ENCODE assay signal across 12 mouse cellular contexts in genomic region chr7:81492628-81493027, GRCm38 (mm10). TPM values are rescaled to one million over a fixed set of nuclear protein-coding genes. Genes with fewer than 3 reads are reported as not detected.
DNase-seq lines count a peak whose midpoint lies in the region; ATAC-seq and TF ChIP-seq lines count a peak whose summit lies in the region.
"Had no signal": no experiment of that assay in that cellular context is flagged by ENCODE, and none has a peak within 500 bp of the region (broad histone marks: within the 10 kb centered on the region; RNA-seq: fewer than 3 reads in every experiment).

No protein-coding gene starts in this region.

- TF ChIP-seq CTCF in midbrain, postnatal 0 days (IDR thresholded peaks at IDR 0.05): no peak

- H3K4me3 ChIP-seq in kidney, embryonic 14.5 days (ENCODE audit: low read length): peak overlapping the region; percentile 44; the same call in 1 of the 2 replicates
- H3K4me3 ChIP-seq in embryonic facial prominence, embryonic 12.5 days: peak overlapping the region; percentile 39; the same call in 1 of the 2 replicates
- H3K4me3 ChIP-seq in hindbrain, embryonic 13.5 days: peak overlapping the region; percentile 83
- H3K4me3 ChIP-seq in midbrain, postnatal 0 days (ENCODE audit: low read depth, low read length): peak overlapping the region; percentile 78

- WGBS in kidney, embryonic 14.5 days: 43% methylated on average over 9 of the region's 9 CpGs
- WGBS in embryonic facial prominence, embryonic 12.5 days: 46% methylated on average over 9 of the region's 9 CpGs
- 21% methylated on average over 9 of the region's 9 CpGs for WGBS in hindbrain, embryonic 13.5 days
- WGBS in midbrain, postnatal 0 days: 24% methylated on average over 9 of the region's 9 CpGs

- no peaks in the 10 kb centered on the region for H3K36me3 ChIP-seq in kidney, embryonic 14.5 days (ENCODE audit: control insufficient read depth, insufficient read depth, low read length)
- no peaks in the 10 kb centered on the region for H3K36me3 ChIP-seq in embryonic facial prominence, embryonic 12.5 days
- H3K36me3 ChIP-seq in hindbrain, embryonic 13.5 days: no peaks in the 10 kb centered on the region
- no peaks in the 10 kb centered on the region for H3K36me3 ChIP-seq in midbrain, postnatal 0 days (ENCODE audit: insufficient read depth, low read length)
- H3K36me3 ChIP-seq: heart, embryonic 10.5 days had no signal

- H3K27ac ChIP-seq in kidney, embryonic 14.5 days (ENCODE audit: low read depth, low read length): no peak overlapping the region
- H3K27ac ChIP-seq in embryonic facial prominence, embryonic 12.5 days: no peak overlapping the region
- peak overlapping the region; percentile 97 for H3K27ac ChIP-seq in hindbrain, embryonic 13.5 days
- H3K27ac ChIP-seq in midbrain, postnatal 0 days (ENCODE audit: low read depth, low read length): peak overlapping the region; percentile 97
- H3K27ac ChIP-seq: heart, embryonic 10.5 days had no signal

- no peak for DNase-seq in kidney, adult 11 months
- DNase-seq in midbrain, postnatal 0 days (ENCODE audit: low spot score): no peak
- no peak for DNase-seq in layer of hippocampus, postnatal 25 days (ENCODE audit: extremely low spot score in 1 of 2, low spot score in 1 of 2)
- DNase-seq in right cerebral cortex, postnatal 36 days (ENCODE audit: low spot score in 2 of 2): no peak

- H3K4me2 ChIP-seq in kidney, embryonic 14.5 days (replicated peaks; ENCODE audit: low read depth, low read length): peak overlapping the region; percentile 74; the same call in 1 of the 2 replicates
- H3K4me2 ChIP-seq in embryonic facial prominence, embryonic 12.5 days (replicated peaks): peak overlapping the region; percentile 66
- peak overlapping the region; percentile 63 for H3K4me2 ChIP-seq in hindbrain, embryonic 13.5 days
- peak overlapping the region; percentile 55 for H3K4me2 ChIP-seq in midbrain, postnatal 0 days (ENCODE audit: low read depth, low read length, poor library complexity, severe bottlenecking)

- no peaks in the 10 kb centered on the region for H3K9me3 ChIP-seq in kidney, embryonic 14.5 days (ENCODE audit: control insufficient read depth, low read length)
- H3K9me3 ChIP-seq in embryonic facial prominence, embryonic 12.5 days: no peaks in the 10 kb centered on the region
- H3K9me3 ChIP-seq in hindbrain, embryonic 13.5 days: no peaks in the 10 kb centered on the region
- no peaks in the 10 kb centered on the region for H3K9me3 ChIP-seq in midbrain, postnatal 0 days (ENCODE audit: low read length)
- H3K9me3 ChIP-seq: heart, embryonic 10.5 days had no signal

- ATAC-seq in kidney, embryonic 14.5 days (ENCODE audit: low FRiP score, low TSS enrichment): no peak
- ATAC-seq in embryonic facial prominence, embryonic 12.5 days (ENCODE audit: insufficient number of reproducible peaks, insufficient read depth, low FRiP score, low TSS enrichment): no peak
- ATAC-seq in hindbrain, embryonic 13.5 days (ENCODE audit: low FRiP score): no peak
- no peak for ATAC-seq in midbrain, postnatal 0 days (ENCODE audit: low FRiP score)
- no peak for ATAC-seq in megakaryocyte-erythroid progenitor cell, adult 5-6 weeks (replicated peaks; ENCODE audit: low FRiP score, low TSS enrichment, poor library complexity, severe bottlenecking)

- no peaks in the 10 kb centered on the region for H3K27me3 ChIP-seq in kidney, embryonic 14.5 days (ENCODE audit: control insufficient read depth, insufficient read depth, low read length)
- H3K27me3 ChIP-seq in embryonic facial prominence, embryonic 12.5 days: peaks cover 29% of the 10 kb centered on the region
- peaks cover 4% of the 10 kb centered on the region; the same call in 1 of the 2 replicates for H3K27me3 ChIP-seq in hindbrain, embryonic 13.5 days
- no peaks in the 10 kb centered on the region for H3K27me3 ChIP-seq in midbrain, postnatal 0 days (ENCODE audit: insufficient read depth, low read length)

- no peak overlapping the region for H3K9ac ChIP-seq in kidney, embryonic 14.5 days (ENCODE audit: low read depth, low read length)
- H3K9ac ChIP-seq in embryonic facial prominence, embryonic 12.5 days: no peak overlapping the region
- H3K9ac ChIP-seq in hindbrain, embryonic 13.5 days: peak overlapping the region; percentile 88
- H3K9ac ChIP-seq in midbrain, postnatal 0 days (replicated peaks; ENCODE audit: low read length, poor library complexity, severe bottlenecking): peak overlapping the region; percentile 94

- H3K4me1 ChIP-seq in kidney, embryonic 14.5 days (ENCODE audit: control insufficient read depth, insufficient read depth, low read length): 0 out of 2 replicates have a peak, but pooled peaks cover 3% of the 10 kb centered on the region
- H3K4me1 ChIP-seq in embryonic facial prominence, embryonic 12.5 days: peaks cover 12% of the 10 kb centered on the region
- H3K4me1 ChIP-seq in hindbrain, embryonic 13.5 days (replicated peaks): peaks cover 28% of the 10 kb centered on the region
- peaks cover 3% of the 10 kb centered on the region; the same call in 1 of the 2 replicates for H3K4me1 ChIP-seq in midbrain, postnatal 0 days (ENCODE audit: insufficient read depth, low read length)

RNA-seq across cellular contexts. Expression of gene Ap3b2, which starts 1.1 kb away (rescaled TPM):
- 0.67 and 0.92 TPM in 2 replicates for polyA plus RNA-seq in kidney, embryonic 14.5 days (2014; fragmentation: Nextera tagmentation; extraction: Ambion mirVana)
- 7.6 and 10.9 TPM in 2 replicates for polyA plus RNA-seq in embryonic facial prominence, embryonic 12.5 days (2016; fragmentation: Nextera tagmentation; extraction: Ambion mirVana)
- 121 and 134 TPM in 2 replicates for polyA plus RNA-seq in hindbrain, embryonic 13.5 days (2015; fragmentation: Nextera tagmentation; extraction: Ambion mirVana)
- 192 and 206 TPM in 2 replicates for total RNA-seq in midbrain, postnatal 0 days (2014; rRNA removed)
- polyA plus RNA-seq in midbrain, postnatal 0 days (2015; fragmentation: Nextera tagmentation; extraction: Ambion mirVana): 115 and 124 TPM in 2 replicates
- total RNA-seq in layer of hippocampus, postnatal 25 days (2021): 100 to 1,000 TPM; 161 to 171 TPM
- not detected in 2 replicates for total RNA-seq in megakaryocyte-erythroid progenitor cell, adult 5-6 weeks (2014; fragmentation: Nextera tagmentation)
- total RNA-seq in megakaryocyte-erythroid progenitor cell, adult 5-6 weeks (2017): not detected in 2 replicates
- polyA plus RNA-seq: erythroblast, embryonic 14.5 days had no signal

RNA-seq across cellular contexts. Expression of gene BC048679, which starts 5.5 kb away (rescaled TPM):
- not detected in 2 replicates for polyA plus RNA-seq in kidney, embryonic 14.5 days (2014; fragmentation: Nextera tagmentation; extraction: Ambion mirVana)
- polyA plus RNA-seq in embryonic facial prominence, embryonic 12.5 days (2016; fragmentation: Nextera tagmentation; extraction: Ambion mirVana): not detected in 2 replicates
- polyA plus RNA-seq in hindbrain, embryonic 13.5 days (2015; fragmentation: Nextera tagmentation; extraction: Ambion mirVana): not detected in 2 replicates
- total RNA-seq in midbrain, postnatal 0 days (2014; rRNA removed): not detected in 2 replicates
- polyA plus RNA-seq in midbrain, postnatal 0 days (2015; fragmentation: Nextera tagmentation; extraction: Ambion mirVana): not detected in 2 replicates
- not detected for total RNA-seq in layer of hippocampus, postnatal 25 days (2021)
- not detected in 2 replicates for total RNA-seq in megakaryocyte-erythroid progenitor cell, adult 5-6 weeks (2014; fragmentation: Nextera tagmentation)
- total RNA-seq in megakaryocyte-erythroid progenitor cell, adult 5-6 weeks (2017): not detected in 2 replicates
- total RNA-seq: left cerebral cortex, adult 18-20 months had no signal
- polyA plus RNA-seq: erythroblast, embryonic 14.5 days; heart, embryonic 10.5 days; lung, embryonic 16.5 days had no signal

RNA-seq across cellular contexts. Expression of gene Cpeb1, which starts 37.4 kb away (rescaled TPM):
- polyA plus RNA-seq in kidney, embryonic 14.5 days (2014; fragmentation: Nextera tagmentation; extraction: Ambion mirVana): 0.64 and 1.6 TPM in 2 replicates
- 2.3 and 3.6 TPM in 2 replicates for polyA plus RNA-seq in embryonic facial prominence, embryonic 12.5 days (2016; fragmentation: Nextera tagmentation; extraction: Ambion mirVana)
- 3.8 and 4.8 TPM in 2 replicates for polyA plus RNA-seq in hindbrain, embryonic 13.5 days (2015; fragmentation: Nextera tagmentation; extraction: Ambion mirVana)
- 10.0 and 11.7 TPM in 2 replicates for total RNA-seq in midbrain, postnatal 0 days (2014; rRNA removed)
- 7.3 and 8.5 TPM in 2 replicates for polyA plus RNA-seq in midbrain, postnatal 0 days (2015; fragmentation: Nextera tagmentation; extraction: Ambion mirVana)
- total RNA-seq in layer of hippocampus, postnatal 25 days (2021): 10 to 100 TPM; 81.6 to 96.0 TPM
- total RNA-seq in megakaryocyte-erythroid progenitor cell, adult 5-6 weeks (2014; fragmentation: Nextera tagmentation): not detected in 2 replicates
- total RNA-seq in megakaryocyte-erythroid progenitor cell, adult 5-6 weeks (2017): not detected in 2 replicates
- polyA plus RNA-seq: erythroblast, embryonic 14.5 days had no signal

Comparison
In these comparisons a context has a peak if more than half of its experiments do, and no peak if none do; other contexts are left out.
1. H3K27ac ChIP-seq: peak in hindbrain, embryonic 13.5 days (single experiment) and midbrain, postnatal 0 days (single experiment); none in kidney, embryonic 14.5 days (single experiment) and embryonic facial prominence, embryonic 12.5 days (single experiment).
2. H3K9ac ChIP-seq: peak in hindbrain, embryonic 13.5 days (single experiment) and midbrain, postnatal 0 days (single experiment); none in kidney, embryonic 14.5 days (single experiment) and embryonic facial prominence, embryonic 12.5 days (single experiment).
3. Peak in every context shown above with its lines, with median percentiles within 50 percentile points of each other: H3K4me2 ChIP-seq and H3K4me3 ChIP-seq.